Mouse (Mus musculus): ENCODE measurements around the gene Ppp1r14d. TPM values are rescaled to one million over a fixed set of nuclear protein-coding genes. Genes with fewer than 3 reads are reported as not detected.

Ppp1r14d gene
- total RNA-seq, 2 experiments from 2014 or later = not detected

- peak in 1 of 2 experiments; percentile 24 for DNase-seq (ENCODE audit: low spot score in 2 of 2)
Observed at GRCm38 (mm10) chr2:119237210-119237870, 7.6 kb upstream of the Ppp1r14d start, which contains the start of gene Spint1. Gene Spint1, plus strand, starts transcription at chr2:119237362.

- no peak for DNase-seq (ENCODE audit: low spot score in 2 of 2)
Observed at GRCm38 (mm10) chr2:119236682-119237209, 7.0 kb upstream of the Ppp1r14d start.

- DNase-seq (ENCODE audit: low spot score in 2 of 2) = no peak
Observed at GRCm38 (mm10) chr2:119209176-119209507, 20.6 kb downstream of the Ppp1r14d start.

GRCm38 (mm10) chr2:119208344-119209175 lies 21.1 kb downstream of the Ppp1r14d start, which contains the start of the genes Zfyve19 and Dnajc17:
Gene Zfyve19, plus strand, starts transcription at chr2:119208617.
Gene Dnajc17, minus strand, starts transcription at chr2:119208795.
- peak; percentile 90 to 96 for DNase-seq (ENCODE audit: low spot score in 2 of 2)

- DNase-seq (ENCODE audit: low spot score in 2 of 2) = no peak
Observed at GRCm38 (mm10) chr2:119207961-119208343, 21.8 kb downstream of the Ppp1r14d start.

- no peak for DNase-seq (ENCODE audit: low spot score in 2 of 2)
Observed at GRCm38 (mm10) chr2:119203871-119204460, 25.7 kb downstream of the Ppp1r14d start.

- peak in 1 of 2 experiments; percentile 39 for DNase-seq (ENCODE audit: low spot score in 2 of 2)
Observed at GRCm38 (mm10) chr2:119202914-119203453, 26.7 kb downstream of the Ppp1r14d start.

GRCm38 (mm10) chr2:119198934-119199333 lies 30.8 kb downstream of the Ppp1r14d start:
- no peak for DNase-seq (ENCODE audit: low spot score in 2 of 2)

GRCm38 (mm10) chr2:119198049-119198448 lies 31.7 kb downstream of the Ppp1r14d start:
- no peak for DNase-seq (ENCODE audit: low spot score in 2 of 2)

GRCm38 (mm10) chr2:119197493-119197892 lies 32.2 kb downstream of the Ppp1r14d start:
- DNase-seq (ENCODE audit: low spot score in 2 of 2) = no peak

- no peak for DNase-seq (ENCODE audit: low spot score in 2 of 2)
Observed at GRCm38 (mm10) chr2:119196316-119197108, 33.2 kb downstream of the Ppp1r14d start.

GRCm38 (mm10) chr2:119194140-119194539 lies 35.6 kb downstream of the Ppp1r14d start:
- DNase-seq (ENCODE audit: low spot score in 2 of 2) = no peak

GRCm38 (mm10) chr2:119190969-119191368 lies 38.7 kb downstream of the Ppp1r14d start:
- no peak for DNase-seq (ENCODE audit: low spot score in 2 of 2)

- peak; percentile 73 to 84 for DNase-seq (ENCODE audit: low spot score in 2 of 2)
Observed at GRCm38 (mm10) chr2:119189029-119189710, 40.5 kb downstream of the Ppp1r14d start.

GRCm38 (mm10) chr2:119182914-119183313 lies 46.8 kb downstream of the Ppp1r14d start:
- DNase-seq (ENCODE audit: low spot score in 2 of 2) = no peak

GRCm38 (mm10) chr2:119177384-119177939 lies 52.2 kb downstream of the Ppp1r14d start:
- DNase-seq (ENCODE audit: low spot score in 2 of 2) = no peak

- no peak for DNase-seq (ENCODE audit: low spot score in 2 of 2)
Observed at GRCm38 (mm10) chr2:119176761-119177160, 52.9 kb downstream of the Ppp1r14d start.

GRCm38 (mm10) chr2:119175614-119176013 lies 54.1 kb downstream of the Ppp1r14d start:
- DNase-seq (ENCODE audit: low spot score in 2 of 2) = no peak

GRCm38 (mm10) chr2:119174866-119175265 lies 54.8 kb downstream of the Ppp1r14d start:
- no peak for DNase-seq (ENCODE audit: low spot score in 2 of 2)
